Mouse (Mus musculus): ENCODE results near the gene Ppt2. TPM values are rescaled to one million over a fixed set of nuclear protein-coding genes. Genes with fewer than 3 reads are reported as not detected.

Gene Ppt2
- polyA plus RNA-seq, 1 experiment = 20.2 TPM

DNA sequence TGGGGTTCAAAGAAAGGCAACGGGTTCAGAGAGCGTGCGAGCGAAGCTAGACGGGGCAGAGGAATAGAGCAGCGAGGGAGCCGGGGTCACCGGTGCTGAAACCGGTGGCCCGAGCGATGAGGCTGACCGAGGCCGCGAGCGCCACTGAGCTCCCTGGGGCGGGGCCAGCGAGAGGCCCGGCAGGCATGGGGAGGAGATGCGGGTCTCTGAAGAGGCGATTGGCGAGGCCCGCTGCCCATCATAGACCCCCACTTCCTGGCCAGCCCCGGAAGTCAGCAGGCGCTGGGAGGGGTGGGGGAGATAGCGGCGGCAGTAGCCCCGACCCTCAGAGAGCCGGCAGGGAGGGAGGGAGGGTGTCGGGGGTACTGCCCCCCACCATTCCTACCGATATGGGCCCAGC, 22.7 kb downstream of the Ppt2 start:
- Histone ChIP-seq H3K4me1 (ENCODE audit: control insufficient read depth, insufficient read depth, low read length) (peaks cover 10% of the 10 kb centered on the region), H3K36me3 (ENCODE audit: control insufficient read depth, insufficient read depth, low read length) (no peaks in the 10 kb centered on the region; the same call in 1 of the 2 replicates)
- TF ChIP-seq POLR2A (IDR thresholded peaks at IDR 0.05; ENCODE audit: control insufficient read depth, low read depth, low read length) = peak; percentile 90
- no peak for TF ChIP-seq CTCF (IDR thresholded peaks at IDR 0.05; ENCODE audit: control insufficient read depth, insufficient read depth, insufficient replicate concordance, low read depth, low read length)

DNA sequence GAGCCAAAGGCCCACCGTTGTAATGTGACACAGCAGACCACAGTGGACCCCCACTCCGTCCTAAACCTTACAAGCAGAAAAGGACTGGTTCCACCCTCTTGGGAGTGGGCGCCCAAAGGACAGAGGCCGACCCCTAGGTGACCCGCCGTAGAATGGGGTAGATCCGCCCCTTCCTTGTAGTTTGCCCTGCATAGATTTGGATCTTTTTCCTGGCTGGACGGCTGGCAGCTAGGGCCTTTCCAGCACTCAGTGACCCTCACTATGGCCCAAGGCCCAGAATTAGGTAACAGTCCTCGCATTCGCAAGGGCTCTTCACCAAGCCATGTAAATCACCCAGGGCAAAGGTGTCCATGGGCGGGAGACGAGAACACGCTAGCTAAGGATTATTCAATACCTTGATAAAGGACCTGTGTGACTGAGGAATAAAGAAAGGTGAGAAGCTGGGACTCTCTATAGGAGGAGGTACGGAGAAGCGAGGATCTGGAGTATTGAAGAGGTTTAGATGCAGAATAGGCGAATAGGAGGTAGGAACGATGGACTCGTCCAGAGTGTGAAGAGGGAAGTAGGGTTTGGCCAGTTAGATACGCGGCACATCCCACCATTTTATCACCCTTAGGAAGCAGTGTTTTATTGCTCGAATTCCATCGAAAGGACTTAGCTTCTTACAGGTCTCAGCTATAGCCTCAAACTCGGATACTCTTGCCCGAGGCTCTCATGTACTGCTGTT, 23.6 kb downstream of the Ppt2 start:
- H3K4me3 ChIP-seq (ENCODE audit: control insufficient read depth, low read depth, low read length) = peak overlapping the region; percentile 90
- no peaks in the 10 kb centered on the region for H3K36me3 ChIP-seq (ENCODE audit: control insufficient read depth, insufficient read depth, low read length)
- peak overlapping the region; percentile 97 for H3K27ac ChIP-seq (ENCODE audit: control insufficient read depth, insufficient read depth, low read depth, low read length)
- no peak for TF ChIP-seq POLR2A (IDR thresholded peaks at IDR 0.05; ENCODE audit: control insufficient read depth, low read depth, low read length)
- TF ChIP-seq CTCF (IDR thresholded peaks at IDR 0.05; ENCODE audit: control insufficient read depth, insufficient read depth, insufficient replicate concordance, low read depth, low read length) = no peak
- no peaks in the 10 kb centered on the region for H3K27me3 ChIP-seq (ENCODE audit: control insufficient read depth, insufficient read depth, low read length)
- peaks cover 10% of the 10 kb centered on the region for H3K4me1 ChIP-seq (ENCODE audit: control insufficient read depth, insufficient read depth, low read length)

More for the DNA sequence above, 22.7 kb downstream of the Ppt2 start:
- Histone ChIP-seq H3K27me3 (ENCODE audit: control insufficient read depth, insufficient read depth, low read length) (no peaks in the 10 kb centered on the region), H3K27ac (ENCODE audit: control insufficient read depth, insufficient read depth, low read depth, low read length) (peak overlapping the region; percentile 97), H3K4me3 (ENCODE audit: control insufficient read depth, low read depth, low read length) (peak overlapping the region; percentile 90)

DNA sequence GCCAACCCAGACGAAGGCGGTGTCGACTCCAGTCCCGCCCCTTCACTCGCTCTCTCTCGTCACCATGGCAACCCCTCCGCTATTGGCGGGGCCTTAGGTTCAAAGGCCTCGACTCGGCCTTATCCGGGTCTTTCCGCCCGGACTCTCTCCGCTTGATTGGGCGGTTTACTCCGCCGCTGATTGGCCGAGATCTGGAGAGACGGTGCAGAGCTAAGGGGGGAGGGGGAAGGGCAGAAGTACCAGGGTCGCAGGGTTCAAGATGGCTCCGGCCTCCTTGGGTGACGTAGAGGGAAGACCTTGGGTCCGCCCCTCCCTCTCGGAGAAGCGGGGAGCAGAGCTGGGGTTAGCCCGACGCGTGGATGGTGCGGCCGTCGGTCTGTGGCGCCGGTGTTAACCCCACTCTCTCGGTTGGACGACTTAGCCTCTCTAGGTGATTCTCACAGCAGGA, 24.2 kb downstream of the Ppt2 start, which contains the start of gene Agpat1:
Gene Agpat1 (plus strand): TSS at position 202 of the 448 bp plus-strand sequence.
- Histone ChIP-seq H3K27ac (ENCODE audit: control insufficient read depth, insufficient read depth, low read depth, low read length) (peak within 1 kb of the TSS; percentile 97), H3K4me1 (ENCODE audit: control insufficient read depth, insufficient read depth, low read length) (peaks cover 10% of the 10 kb centered on the region), H3K36me3 (ENCODE audit: control insufficient read depth, insufficient read depth, low read length) (no peaks in the 10 kb centered on the region)

GRCm38 (mm10) chr17:34603375-34604060, 24.8 kb downstream of the Ppt2 start, which contains the start of gene Rnf5:
Rnf5 (minus strand) TSS chr17:34603690.
- Histone ChIP-seq H3K36me3 (ENCODE audit: control insufficient read depth, insufficient read depth, low read length) (no peaks in the 10 kb centered on the region), H3K4me3 (ENCODE audit: control insufficient read depth, low read depth, low read length) (peak within 1 kb of the TSS; percentile 90), H3K27ac (ENCODE audit: control insufficient read depth, insufficient read depth, low read depth, low read length) (peak within 1 kb of the TSS; percentile 97), H3K27me3 (ENCODE audit: control insufficient read depth, insufficient read depth, low read length) (no peaks in the 10 kb centered on the region), H3K4me1 (ENCODE audit: control insufficient read depth, insufficient read depth, low read length) (peaks cover 10% of the 10 kb centered on the region)
- TF ChIP-seq POLR2A (IDR thresholded peaks at IDR 0.05; ENCODE audit: control insufficient read depth, low read depth, low read length) (peak; percentile 29; the same call in 1 of the 2 replicates), CTCF (IDR thresholded peaks at IDR 0.05; ENCODE audit: control insufficient read depth, insufficient read depth, insufficient replicate concordance, low read depth, low read length) (no peak)

More for the DNA sequence above, 24.2 kb downstream of the Ppt2 start, which contains the start of gene Agpat1:
- TF ChIP-seq CTCF (IDR thresholded peaks at IDR 0.05; ENCODE audit: control insufficient read depth, insufficient read depth, insufficient replicate concordance, low read depth, low read length) (no peak), POLR2A (IDR thresholded peaks at IDR 0.05; ENCODE audit: control insufficient read depth, low read depth, low read length) (peak; percentile 98)
- Histone ChIP-seq H3K4me3 (ENCODE audit: control insufficient read depth, low read depth, low read length) (peak within 1 kb of the TSS; percentile 90), H3K27me3 (ENCODE audit: control insufficient read depth, insufficient read depth, low read length) (no peaks in the 10 kb centered on the region)

GRCm38 (mm10) chr17:34601796-34602195, 26.5 kb downstream of the Ppt2 start:
- Histone ChIP-seq H3K4me3 (ENCODE audit: control insufficient read depth, low read depth, low read length) (peak overlapping the region; percentile 90), H3K4me1 (ENCODE audit: control insufficient read depth, insufficient read depth, low read length) (peaks cover 10% of the 10 kb centered on the region), H3K27ac (ENCODE audit: control insufficient read depth, insufficient read depth, low read depth, low read length) (no peak overlapping the region), H3K27me3 (ENCODE audit: control insufficient read depth, insufficient read depth, low read length) (no peaks in the 10 kb centered on the region), H3K36me3 (ENCODE audit: control insufficient read depth, insufficient read depth, low read length) (no peaks in the 10 kb centered on the region)
- no peak for TF ChIP-seq CTCF (IDR thresholded peaks at IDR 0.05; ENCODE audit: control insufficient read depth, insufficient read depth, insufficient replicate concordance, low read depth, low read length)
- TF ChIP-seq POLR2A (IDR thresholded peaks at IDR 0.05; ENCODE audit: control insufficient read depth, low read depth, low read length) = no peak

GRCm38 (mm10) chr17:34599891-34600290, 28.4 kb downstream of the Ppt2 start:
- Histone ChIP-seq H3K4me3 (ENCODE audit: control insufficient read depth, low read depth, low read length) (no peak overlapping the region), H3K36me3 (ENCODE audit: control insufficient read depth, insufficient read depth, low read length) (no peaks in the 10 kb centered on the region), H3K27ac (ENCODE audit: control insufficient read depth, insufficient read depth, low read depth, low read length) (no peak overlapping the region), H3K4me1 (ENCODE audit: control insufficient read depth, insufficient read depth, low read length) (no peaks in the 10 kb centered on the region; the same call in 1 of the 2 replicates), H3K27me3 (ENCODE audit: control insufficient read depth, insufficient read depth, low read length) (no peaks in the 10 kb centered on the region)
- TF ChIP-seq POLR2A (IDR thresholded peaks at IDR 0.05; ENCODE audit: control insufficient read depth, low read depth, low read length) = no peak
- no peak for TF ChIP-seq CTCF (IDR thresholded peaks at IDR 0.05; ENCODE audit: control insufficient read depth, insufficient read depth, insufficient replicate concordance, low read depth, low read length)

- Histone ChIP-seq H3K27me3 (ENCODE audit: control insufficient read depth, insufficient read depth, low read length) (no peaks in the 10 kb centered on the region), H3K4me1 (ENCODE audit: control insufficient read depth, insufficient read depth, low read length) (peaks cover 3% of the 10 kb centered on the region; the same call in 1 of the 2 replicates), H3K27ac (ENCODE audit: control insufficient read depth, insufficient read depth, low read depth, low read length) (no peak within 1 kb of the TSS), H3K4me3 (ENCODE audit: control insufficient read depth, low read depth, low read length) (no peak within 1 kb of the TSS), H3K36me3 (ENCODE audit: control insufficient read depth, insufficient read depth, low read length) (no peaks in the 10 kb centered on the region)
- TF ChIP-seq CTCF (IDR thresholded peaks at IDR 0.05; ENCODE audit: control insufficient read depth, insufficient read depth, insufficient replicate concordance, low read depth, low read length) (no peak), POLR2A (IDR thresholded peaks at IDR 0.05; ENCODE audit: control insufficient read depth, low read depth, low read length) (no peak)
These were observed 30.7 kb downstream of the Ppt2 start, which contains the start of gene Ager for GRCm38 (mm10) chr17:34597566-34598095. Ager (plus strand) TSS chr17:34597862.

Measured in testis, adult 2 months (tissue).